Mouse (Mus musculus) hindbrain, embryonic 10.5 days (tissue): ENCODE measurements around the gene Meis2. TPM values are rescaled to one million over a fixed set of nuclear protein-coding genes. Genes with fewer than 3 reads are reported as not detected.

Experiments
- DNase-seq: peaks from one replicate; pipeline ENCODE4 v3.0.0-alpha.2; 2017; ENCODE audit warnings: low spot score
- H3K27ac ChIP-seq: fragments of 300-500 bp; sonication (generic); 2 replicates; pipeline ENCODE4 v1.5.1; 2016; ENCODE audit warnings: mild to moderate bottlenecking, moderate library complexity
- H3K27me3 ChIP-seq: fragments of 300-500 bp; sonication (generic); 2 replicates; pipeline ENCODE4 v1.6.1; 2016; ENCODE audit warnings: mild to moderate bottlenecking; ENCODE audit not compliant: poor library complexity, insufficient read depth, severe bottlenecking
- H3K36me3 ChIP-seq: fragments of 300-500 bp; sonication (generic); 2 replicates; pipeline ENCODE4 v1.6.1; 2016; ENCODE audit warnings: mild to moderate bottlenecking, moderate library complexity
- H3K4me1 ChIP-seq: fragments of 300-500 bp; sonication (generic); replicated peaks from 2 replicates; pipeline ENCODE4 v1.6.1; 2016; ENCODE audit warnings: mild to moderate bottlenecking
- H3K4me3 ChIP-seq: fragments of 300-500 bp; sonication (generic); 2 replicates; pipeline ENCODE4 v1.5.1; 2016; ENCODE audit warnings: mild to moderate bottlenecking, moderate library complexity
- H3K9me3 ChIP-seq: fragments of 300-500 bp; sonication (generic); 2 replicates; pipeline ENCODE4 v1.6.1; 2016; ENCODE audit warnings: mild to moderate bottlenecking, moderate library complexity
- WGBS: fragments of 180-500 bp; shearing (Covaris S2); methylation state at CpG from one replicate; pipeline ENCODE4 v1.1.7; 2016; 5-methylcytosine and 5-hydroxymethylcytosine counted together
- polyA plus RNA-seq: library from polyadenylated mRNA; unstranded; fragments of >200 nt; fragmentation: Nextera tagmentation; extraction: Ambion mirVana; gene quantifications from 2 replicates; pipeline ENCODE4 v1.2.1, GENCODE M21; 2016

Meis2 gene
- polyA plus RNA-seq, 1 experiment from 2014 or later, result 91.1 TPM

DNA sequence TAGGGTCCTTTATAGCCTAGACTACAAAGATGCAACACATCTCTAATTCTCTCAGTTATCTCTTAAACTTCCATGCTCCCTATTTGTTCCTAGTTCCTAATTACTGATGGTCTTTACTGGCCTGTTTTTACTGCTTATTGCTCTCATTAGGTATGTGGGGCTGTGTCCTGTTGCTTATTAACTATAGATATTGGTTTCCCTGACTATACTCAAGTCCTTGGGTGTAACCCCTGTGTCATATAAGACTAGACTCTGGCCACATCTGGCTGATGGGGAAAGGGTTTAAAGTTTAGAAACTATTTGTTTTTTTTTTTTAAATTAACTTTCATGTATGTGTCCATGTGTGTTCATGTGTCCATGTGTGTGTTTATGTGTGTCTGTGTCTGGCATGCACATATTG lies 147.1 kb downstream of the Meis2 start:
- H3K36me3 ChIP-seq, result peaks cover 30% of the 10 kb centered on the region
- no peaks in the 10 kb centered on the region for H3K27me3 ChIP-seq
- H3K27ac ChIP-seq, result no peak overlapping the region
- no peak overlapping the region for H3K4me3 ChIP-seq
- H3K9me3 ChIP-seq, result no peaks in the 10 kb centered on the region
- peaks cover 47% of the 10 kb centered on the region for H3K4me1 ChIP-seq
- DNase-seq, result no peak

DNA sequence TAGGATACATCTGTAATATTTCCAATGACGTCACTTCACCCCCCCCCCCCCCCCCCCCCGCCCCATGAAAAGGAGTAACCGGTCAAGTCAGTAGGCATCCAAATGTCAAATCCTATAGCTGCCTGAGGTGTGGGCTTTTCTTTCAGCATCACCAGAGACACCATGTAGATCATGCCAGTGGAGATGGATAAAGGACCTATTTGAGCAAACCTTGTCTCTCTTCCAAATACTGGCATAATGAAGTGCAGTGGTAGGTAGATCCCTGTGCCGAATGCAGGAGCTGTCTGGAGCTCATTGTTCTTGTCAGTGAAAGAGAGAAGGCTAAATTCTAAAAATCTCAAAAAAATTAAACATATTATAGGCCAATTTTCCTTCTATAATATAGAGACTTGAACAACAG lies 151.1 kb downstream of the Meis2 start:
- H3K27me3 ChIP-seq, result no peaks in the 10 kb centered on the region
- no peak for DNase-seq
- no peak overlapping the region for H3K4me3 ChIP-seq
- H3K36me3 ChIP-seq, result peaks cover 36% of the 10 kb centered on the region
- H3K27ac ChIP-seq, result no peak overlapping the region
- peaks cover 25% of the 10 kb centered on the region for H3K4me1 ChIP-seq
- WGBS, result 41% methylated on average over 4 of the region's 4 CpGs
- H3K9me3 ChIP-seq, result no peaks in the 10 kb centered on the region

DNA sequence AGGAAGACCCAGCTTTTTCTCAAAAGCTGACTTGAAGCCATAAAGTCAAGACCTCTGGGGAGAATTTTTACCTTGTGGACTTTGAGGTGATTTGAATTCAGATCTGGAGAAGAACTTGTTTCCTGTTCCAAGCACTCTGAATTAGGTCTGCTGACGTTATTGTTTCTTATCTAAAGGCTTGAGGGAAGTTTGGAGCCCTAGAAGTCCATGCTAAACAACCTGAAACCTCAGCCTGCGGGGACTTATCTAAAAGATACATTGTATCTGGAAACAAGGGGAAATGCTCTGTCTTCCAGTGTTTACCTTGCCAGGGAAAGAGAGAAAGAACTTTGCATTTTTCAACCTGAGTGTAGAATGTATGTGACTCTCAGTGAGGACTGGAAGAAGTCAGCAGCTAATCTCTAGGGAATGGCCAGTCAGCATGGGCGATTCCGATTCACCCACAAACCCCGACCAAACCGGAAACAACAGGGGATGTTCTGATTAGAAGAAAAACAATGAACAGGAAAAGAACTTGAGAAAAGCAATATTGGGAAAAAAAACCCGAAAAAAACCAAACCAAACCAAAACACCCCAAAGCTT lies 152.6 kb downstream of the Meis2 start:
- peaks cover 25% of the 10 kb centered on the region for H3K4me1 ChIP-seq
- H3K27me3 ChIP-seq, result no peaks in the 10 kb centered on the region
- no peaks in the 10 kb centered on the region for H3K9me3 ChIP-seq
- peaks cover 25% of the 10 kb centered on the region for H3K36me3 ChIP-seq
- no peak overlapping the region for H3K4me3 ChIP-seq
- no peak for DNase-seq
- no peak overlapping the region for H3K27ac ChIP-seq
- WGBS, result 70% methylated on average over 7 of the region's 7 CpGs

DNA sequence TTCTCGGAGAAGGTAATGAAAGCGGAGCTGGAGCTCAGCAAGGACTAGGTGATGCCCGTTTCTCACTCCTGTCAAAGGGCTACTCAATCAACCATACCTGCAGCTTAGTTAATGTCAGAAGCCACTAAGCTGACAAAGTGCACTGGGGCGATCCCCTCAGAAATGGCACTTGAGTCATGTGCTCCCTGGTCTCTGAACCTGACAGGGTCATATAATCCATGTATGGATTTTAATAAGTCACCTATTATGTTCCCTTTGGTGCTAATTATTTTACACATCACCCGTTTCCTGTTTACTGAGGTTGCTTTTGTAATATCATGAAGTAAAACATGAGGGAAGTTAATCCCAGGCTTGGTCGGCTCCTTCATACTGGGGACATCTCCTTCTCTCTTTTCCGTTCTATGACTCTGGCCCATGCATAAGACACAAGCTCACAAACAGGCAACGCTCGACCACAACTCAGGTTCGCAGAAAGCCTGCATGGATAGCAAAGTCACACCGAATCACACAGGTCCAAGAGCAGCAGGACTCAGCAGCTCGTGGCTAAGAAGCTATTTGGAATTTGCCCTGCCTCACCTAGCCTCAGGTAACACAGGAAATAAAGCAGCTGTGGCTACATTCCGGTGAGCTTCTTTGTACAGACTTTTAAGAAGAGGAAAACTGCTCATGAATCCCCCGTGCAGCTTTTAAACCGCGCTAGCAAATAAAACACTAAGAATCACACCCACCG lies 153.6 kb downstream of the Meis2 start:
- H3K36me3 ChIP-seq, result peaks cover 20% of the 10 kb centered on the region; the same call in 1 of the 2 replicates
- WGBS, result 92% methylated on average over 17 of the region's 17 CpGs
- H3K9me3 ChIP-seq, result no peaks in the 10 kb centered on the region
- no peak overlapping the region for H3K4me3 ChIP-seq
- no peak overlapping the region for H3K27ac ChIP-seq
- H3K27me3 ChIP-seq, result no peaks in the 10 kb centered on the region
- DNase-seq, result no peak
- H3K4me1 ChIP-seq, result peaks cover 25% of the 10 kb centered on the region

DNA sequence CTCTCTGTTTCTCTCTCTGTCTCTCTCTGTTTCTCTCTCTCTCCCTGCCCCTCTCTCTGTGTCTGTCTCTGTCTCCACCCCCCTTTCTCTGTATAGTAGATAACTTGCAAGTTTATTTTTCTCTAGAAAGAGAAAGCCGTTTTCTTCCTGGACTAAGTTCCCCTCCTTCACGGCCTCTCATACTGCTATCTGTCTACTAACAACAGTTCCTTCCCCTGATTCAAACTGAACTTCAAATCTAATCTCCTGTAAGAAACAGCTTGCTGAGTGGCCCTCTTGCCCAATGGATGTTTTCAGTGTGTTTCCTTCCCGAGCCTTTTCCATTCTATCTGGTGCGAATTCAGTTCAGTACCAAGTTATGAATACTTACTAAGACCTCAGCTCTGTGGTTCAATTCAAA lies 155.4 kb downstream of the Meis2 start:
- H3K27me3 ChIP-seq, result no peaks in the 10 kb centered on the region
- H3K4me1 ChIP-seq, result peaks cover 6% of the 10 kb centered on the region
- H3K9me3 ChIP-seq, result no peaks in the 10 kb centered on the region
- 91% methylated on average over 4 of the region's 4 CpGs for WGBS
- peaks cover 27% of the 10 kb centered on the region; the same call in 1 of the 2 replicates for H3K36me3 ChIP-seq
- H3K4me3 ChIP-seq, result no peak overlapping the region
- no peak overlapping the region for H3K27ac ChIP-seq
- no peak for DNase-seq

DNA sequence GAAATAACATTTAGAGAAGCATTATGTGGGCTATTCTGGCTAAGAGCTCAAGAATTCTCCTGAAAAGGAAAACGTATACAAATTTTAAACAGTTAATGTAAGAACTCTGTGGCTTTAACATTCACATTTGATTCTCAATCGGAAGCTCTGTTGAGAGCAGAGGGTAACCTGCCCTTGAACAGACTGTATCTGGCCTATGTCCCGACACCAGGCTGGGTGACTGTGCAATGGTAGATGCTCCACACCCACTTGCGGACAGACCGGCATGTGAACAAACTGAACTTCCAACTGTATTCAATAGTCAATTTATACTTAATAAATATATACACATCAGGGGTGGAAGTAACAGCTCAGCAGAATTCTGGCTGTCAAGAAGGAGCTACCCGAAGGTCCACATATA lies 164.6 kb downstream of the Meis2 start:
- no peak overlapping the region for H3K4me3 ChIP-seq
- no peak for DNase-seq
- H3K36me3 ChIP-seq, result peaks cover 16% of the 10 kb centered on the region
- H3K9me3 ChIP-seq, result no peaks in the 10 kb centered on the region
- H3K4me1 ChIP-seq, result no peaks in the 10 kb centered on the region
- no peak overlapping the region for H3K27ac ChIP-seq
- 96% methylated on average over 6 of the region's 6 CpGs for WGBS
- no peaks in the 10 kb centered on the region for H3K27me3 ChIP-seq

DNA sequence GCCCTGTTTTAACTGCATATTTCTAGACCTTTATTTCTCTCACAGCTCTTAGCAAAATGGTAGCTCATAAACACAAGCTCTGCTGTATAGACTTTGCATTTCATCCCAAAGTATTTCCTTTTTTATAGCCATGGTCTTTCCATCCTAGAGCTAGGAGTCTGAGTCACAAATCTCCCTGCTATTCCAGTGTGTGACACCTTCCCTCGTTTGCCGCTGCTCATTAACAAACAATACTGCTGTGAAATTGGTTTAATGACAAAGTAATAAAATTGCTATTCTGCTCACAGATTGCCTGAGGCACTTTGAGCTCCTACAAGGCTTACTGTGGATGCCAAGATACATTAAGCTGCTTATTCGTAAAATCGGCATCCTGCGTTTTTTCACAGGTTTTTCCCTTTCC lies 168.1 kb downstream of the Meis2 start:
- WGBS, result 73% methylated on average over 5 of the region's 5 CpGs
- H3K27me3 ChIP-seq, result no peaks in the 10 kb centered on the region
- DNase-seq, result no peak
- no peak overlapping the region for H3K27ac ChIP-seq
- peaks cover 19% of the 10 kb centered on the region; the same call in 1 of the 2 replicates for H3K36me3 ChIP-seq
- H3K4me1 ChIP-seq, result 0 out of 2 replicates have a peak, but pooled peaks cover 2% of the 10 kb centered on the region
- no peaks in the 10 kb centered on the region for H3K9me3 ChIP-seq
- no peak overlapping the region for H3K4me3 ChIP-seq

DNA sequence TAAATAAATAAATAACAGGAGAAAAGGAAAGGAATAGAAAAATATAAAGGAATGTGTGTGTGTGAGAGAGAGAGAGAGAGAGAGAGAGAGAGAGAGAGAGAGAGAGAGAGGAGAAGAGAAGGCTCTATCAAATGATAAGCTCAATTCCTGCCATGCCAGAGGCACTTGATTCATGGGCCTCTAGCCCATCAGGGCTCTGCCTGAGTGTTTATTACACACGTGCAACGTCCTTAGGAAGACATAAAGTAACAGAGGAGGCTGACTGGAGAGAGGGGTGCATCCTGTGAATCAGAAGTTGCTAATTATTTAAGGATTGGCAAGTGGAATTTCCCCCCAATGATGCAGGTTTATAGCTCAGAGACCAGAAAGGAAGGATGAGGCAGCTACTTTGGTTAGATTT lies 168.6 kb downstream of the Meis2 start:
- no peak overlapping the region for H3K27ac ChIP-seq
- peaks cover 17% of the 10 kb centered on the region; the same call in 1 of the 2 replicates for H3K36me3 ChIP-seq
- no peaks in the 10 kb centered on the region for H3K9me3 ChIP-seq
- H3K4me1 ChIP-seq, result 0 out of 2 replicates have a peak, but pooled peaks cover 2% of the 10 kb centered on the region
- no peaks in the 10 kb centered on the region for H3K27me3 ChIP-seq
- no peak for DNase-seq
- no peak overlapping the region for H3K4me3 ChIP-seq
- 77% methylated on average over 2 of the region's 2 CpGs for WGBS

DNA sequence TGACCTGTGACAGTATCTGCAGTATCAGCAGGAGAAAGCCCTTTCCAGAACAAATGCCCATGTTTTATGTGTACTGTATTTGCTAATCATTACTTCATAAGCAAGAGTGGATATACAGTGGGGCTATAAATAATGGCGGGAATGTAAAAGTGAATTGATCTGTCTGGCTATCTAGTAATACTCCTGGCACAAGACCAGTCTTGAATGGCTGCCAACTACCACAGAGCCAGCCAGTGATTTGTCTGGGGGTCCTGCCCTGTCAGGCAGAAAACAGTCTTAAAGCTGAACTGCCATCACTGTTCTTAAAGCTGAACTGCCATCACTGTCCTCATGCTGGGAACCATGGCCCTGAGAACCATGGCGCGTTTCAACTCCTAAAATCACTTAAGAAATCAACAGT lies 169.9 kb downstream of the Meis2 start:
- H3K4me3 ChIP-seq, result no peak overlapping the region
- 93% methylated on average over 3 of the region's 3 CpGs for WGBS
- no peak for DNase-seq
- H3K9me3 ChIP-seq, result no peaks in the 10 kb centered on the region
- no peak overlapping the region for H3K27ac ChIP-seq
- peaks cover 17% of the 10 kb centered on the region; the same call in 1 of the 2 replicates for H3K36me3 ChIP-seq
- peaks cover 8% of the 10 kb centered on the region for H3K4me1 ChIP-seq
- H3K27me3 ChIP-seq, result no peaks in the 10 kb centered on the region

DNA sequence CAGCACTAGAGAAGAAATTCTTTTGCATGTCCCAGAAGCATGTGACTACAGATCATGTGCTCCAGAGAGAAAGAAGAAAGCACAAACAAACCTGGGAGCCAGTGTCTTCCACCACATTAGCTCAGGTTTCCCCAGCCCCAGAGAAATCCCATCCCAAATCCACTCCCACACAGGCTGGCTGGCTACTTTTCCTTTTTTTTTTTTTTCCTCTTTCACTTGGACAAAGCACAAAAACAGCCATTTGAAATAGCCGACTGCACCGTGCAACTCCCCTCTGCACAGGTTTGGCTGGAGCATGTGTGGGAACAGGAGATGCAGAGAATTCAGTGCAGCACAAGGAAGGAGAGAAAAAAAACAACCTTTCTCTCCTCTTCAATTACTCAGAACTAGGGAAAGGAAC lies 170.4 kb downstream of the Meis2 start:
- H3K4me1 ChIP-seq, result peaks cover 9% of the 10 kb centered on the region
- no peaks in the 10 kb centered on the region for H3K27me3 ChIP-seq
- H3K4me3 ChIP-seq, result no peak overlapping the region
- no peak overlapping the region for H3K27ac ChIP-seq
- H3K9me3 ChIP-seq, result no peaks in the 10 kb centered on the region
- H3K36me3 ChIP-seq, result peaks cover 17% of the 10 kb centered on the region; the same call in 1 of the 2 replicates
- 78% methylated on average over 2 of the region's 2 CpGs for WGBS
- no peak for DNase-seq

DNA sequence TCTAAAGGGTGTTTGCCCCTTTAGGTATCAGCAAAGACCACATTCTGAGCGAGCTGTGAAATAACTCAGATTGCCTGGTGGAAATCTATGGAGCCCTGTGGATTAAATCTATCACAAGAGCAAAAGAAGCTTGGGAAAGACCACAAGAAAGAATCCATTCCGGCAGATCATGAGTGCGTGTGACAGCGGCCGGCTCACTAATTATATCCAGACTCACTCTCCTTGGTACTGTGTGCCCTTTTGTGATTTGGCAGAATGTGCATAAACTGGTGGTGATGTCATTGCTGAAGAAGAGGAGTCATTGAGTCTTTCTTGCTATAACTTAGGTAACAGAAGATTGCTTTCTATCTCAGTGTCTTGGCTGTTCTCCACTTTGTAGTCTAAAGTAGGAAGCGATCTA lies 172.5 kb downstream of the Meis2 start:
- Histone ChIP-seq H3K9me3 (no peaks in the 10 kb centered on the region), H3K4me1 (peaks cover 20% of the 10 kb centered on the region), H3K27ac (no peak overlapping the region), H3K4me3 (no peak overlapping the region), H3K36me3 (peaks cover 17% of the 10 kb centered on the region; the same call in 1 of the 2 replicates), H3K27me3 (no peaks in the 10 kb centered on the region)
- no peak for DNase-seq
- WGBS, result 83% methylated on average over 6 of the region's 6 CpGs

DNA sequence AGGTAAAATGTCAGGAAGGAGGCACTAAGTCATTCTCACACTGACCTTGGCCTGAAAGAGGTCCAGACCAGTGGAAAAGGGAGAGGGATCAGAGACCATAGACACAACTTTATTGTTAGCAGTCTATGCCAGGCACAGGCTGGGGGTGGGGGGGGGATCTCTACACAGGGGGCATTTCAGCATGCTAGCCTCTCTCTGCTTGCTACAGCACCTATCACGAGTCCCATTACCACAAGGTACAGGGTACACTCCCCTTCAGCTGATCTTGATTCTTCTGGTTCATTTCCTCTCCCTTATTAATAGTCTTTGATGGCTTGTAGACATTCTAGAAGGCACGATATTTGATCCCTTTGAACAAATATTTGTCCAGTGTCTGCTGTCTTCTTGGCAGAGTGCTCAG lies 174.9 kb downstream of the Meis2 start:
- 69% methylated on average over 2 of the region's 2 CpGs for WGBS
- Histone ChIP-seq H3K36me3 (peaks cover 18% of the 10 kb centered on the region; the same call in 1 of the 2 replicates), H3K27me3 (no peaks in the 10 kb centered on the region), H3K4me1 (peaks cover 32% of the 10 kb centered on the region), H3K27ac (no peak overlapping the region), H3K9me3 (no peaks in the 10 kb centered on the region), H3K4me3 (no peak overlapping the region)
- DNase-seq, result no peak

DNA sequence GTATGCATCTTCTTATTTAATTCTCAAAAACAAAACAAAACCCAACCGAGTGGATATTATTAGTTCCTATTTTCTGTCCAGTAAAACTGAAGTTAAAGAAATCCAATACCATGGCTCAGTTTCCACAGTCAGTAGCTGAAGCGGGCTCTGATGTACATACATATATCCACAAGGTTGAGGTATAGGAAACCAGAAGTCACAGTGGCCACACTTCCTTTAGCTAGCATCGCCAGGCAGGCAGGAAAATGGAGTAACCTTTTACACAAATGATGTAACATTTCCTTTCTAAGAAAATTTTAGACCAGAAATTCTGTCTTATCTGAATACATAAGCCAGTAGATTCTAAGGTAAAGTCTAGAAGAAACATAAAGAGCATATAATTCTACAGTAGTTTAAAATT lies 175.6 kb downstream of the Meis2 start:
- 92% methylated on average over 3 of the region's 3 CpGs for WGBS
- DNase-seq, result no peak
- H3K4me3 ChIP-seq, result no peak overlapping the region
- H3K4me1 ChIP-seq, result peaks cover 37% of the 10 kb centered on the region
- peaks cover 17% of the 10 kb centered on the region; the same call in 1 of the 2 replicates for H3K36me3 ChIP-seq
- H3K27ac ChIP-seq, result no peak overlapping the region
- H3K9me3 ChIP-seq, result no peaks in the 10 kb centered on the region
- H3K27me3 ChIP-seq, result no peaks in the 10 kb centered on the region
